Mouse (Mus musculus) erythroblast, adult 5-6 weeks (primary cell): ENCODE measurements around the gene Camk2g. TPM values are rescaled to one million over a fixed set of nuclear protein-coding genes. Genes with fewer than 3 reads are reported as not detected.

Experiments used
- ATAC-seq: replicated peaks from 2 replicates; pipeline ENCODE4 v1.8.0; 2016; ENCODE audit warnings: moderate number of reproducible peaks, mild to moderate bottlenecking, moderate TSS enrichment, inconsistent platforms; ENCODE audit not compliant: poor library complexity, low FRiP score, severe bottlenecking
- total RNA-seq, 2 experiments: library from RNA; stranded (forward) in 1 of 2; stranded (reverse) in 1 of 2; fragments of 150-400 nt in 1 of 2; fragments of 200-764, 138-1000 nt in 1 of 2; gene quantifications; 2 replicates each; pipeline versions ENCODE4 v1.2.3 to v1.2.4; 2015 to 2017; ENCODE audit warnings: low replicate concordance in 2 of 2

Camk2g gene
- total RNA-seq, 2 experiments from 2014 or later: 9.8 to 14.6 TPM

- no peak for ATAC-seq
Measured at GRCm38 (mm10) chr14:20809820-20810219, 15.9 kb upstream of the Camk2g start.

GRCm38 (mm10) chr14:20809349-20809748 is 15.5 kb upstream of the Camk2g start:
- no peak for ATAC-seq

GRCm38 (mm10) chr14:20806116-20806840 is 12.4 kb upstream of the Camk2g start:
- no peak for ATAC-seq

- no peak for ATAC-seq
Measured at GRCm38 (mm10) chr14:20804964-20805672, 11.2 kb upstream of the Camk2g start.

GRCm38 (mm10) chr14:20804481-20804880 is 10.6 kb upstream of the Camk2g start:
- no peak for ATAC-seq

GRCm38 (mm10) chr14:20803606-20803938 is 9.7 kb upstream of the Camk2g start:
- peak; percentile 56 for ATAC-seq

- no peak for ATAC-seq
Measured at GRCm38 (mm10) chr14:20802926-20803605, 9.2 kb upstream of the Camk2g start.

GRCm38 (mm10) chr14:20798761-20799160 is 4.9 kb upstream of the Camk2g start:
- ATAC-seq: peak; percentile 81

- ATAC-seq: no peak
Measured at GRCm38 (mm10) chr14:20798300-20798699, 4.4 kb upstream of the Camk2g start.

- no peak for ATAC-seq
Measured at GRCm38 (mm10) chr14:20796643-20797042, 2.8 kb upstream of the Camk2g start.

- no peak for ATAC-seq
Measured at GRCm38 (mm10) chr14:20796170-20796569, 2.3 kb upstream of the Camk2g start.

- ATAC-seq: no peak
Measured at GRCm38 (mm10) chr14:20795423-20796152, 1.7 kb upstream of the Camk2g start.

GRCm38 (mm10) chr14:20794589-20794988 is 701 bp upstream of the Camk2g start:
- no peak for ATAC-seq

- ATAC-seq: no peak
Measured at GRCm38 (mm10) chr14:20792922-20793757, 748 bp downstream of the Camk2g start.

- ATAC-seq: no peak
Measured at GRCm38 (mm10) chr14:20792243-20792921, 1.5 kb downstream of the Camk2g start.

GRCm38 (mm10) chr14:20791511-20792242 is 2.2 kb downstream of the Camk2g start:
- ATAC-seq: no peak

GRCm38 (mm10) chr14:20790996-20791395 is 2.9 kb downstream of the Camk2g start:
- no peak for ATAC-seq

GRCm38 (mm10) chr14:20790445-20790844 is 3.4 kb downstream of the Camk2g start:
- no peak for ATAC-seq
